Mouse (Mus musculus) erythroblast, embryonic 14.5 days (primary cell): ENCODE measurements around the gene Arpc1b.

Experiments used
- GATA1 ChIP-seq: IDR thresholded peaks from 2 replicates; pipeline ENCODE4 v1.6.1; 2012; ENCODE audit warnings: low read length, inconsistent platforms, mixed read lengths
- TAL1 ChIP-seq: IDR thresholded peaks from 3 replicates; pipeline ENCODE4 v1.6.1; 2012; ENCODE audit warnings: low read length, inconsistent platforms, mixed read lengths

GRCm38 (mm10) chr5:145120921-145121320 lies 6.9 kb downstream of the Arpc1b start:
- TF ChIP-seq TAL1 (no peak), GATA1 (no peak)
